Comparison of ENCODE assay signal across 8 mouse cellular contexts in genomic region chr10:78160369-78161095, GRCm38 (mm10). TPM values are rescaled to one million over a fixed set of nuclear protein-coding genes. Genes with fewer than 3 reads are reported as not detected.
DNase-seq lines count a peak whose midpoint lies in the region; ATAC-seq and TF ChIP-seq lines count a peak whose summit lies in the region.

No protein-coding gene starts in this region.

- peaks cover 7% of the 10 kb centered on the region for H3K4me1 ChIP-seq in intestine, embryonic 15.5 days (replicated peaks)
- H3K4me1 ChIP-seq in intestine, postnatal 0 days (replicated peaks; ENCODE audit: control insufficient read depth, insufficient read depth, low read length) = 0 out of 2 replicates have a peak, but pooled peaks cover 3% of the 10 kb centered on the region
- peaks cover 5% of the 10 kb centered on the region for H3K4me1 ChIP-seq in hindbrain, embryonic 14.5 days (replicated peaks; ENCODE audit: control insufficient read depth, insufficient read depth, low read length)
- H3K4me1 ChIP-seq in neural tube, embryonic 15.5 days = peaks cover 13% of the 10 kb centered on the region

- TF ChIP-seq CTCF in intestine, postnatal 0 days (IDR thresholded peaks at IDR 0.05; ENCODE audit: low read depth) = no peak

- 86% methylated on average over 16 of the region's 16 CpGs for WGBS in intestine, embryonic 15.5 days
- 89% methylated on average over 16 of the region's 16 CpGs for WGBS in intestine, postnatal 0 days
- 88% methylated on average over 16 of the region's 16 CpGs for WGBS in hindbrain, embryonic 14.5 days
- WGBS in neural tube, embryonic 15.5 days = 90% methylated on average over 16 of the region's 16 CpGs

- H3K27ac ChIP-seq in intestine, embryonic 15.5 days = no peak overlapping the region
- H3K27ac ChIP-seq in intestine, postnatal 0 days (ENCODE audit: low read depth, low read length) = no peak overlapping the region
- no peak overlapping the region for H3K27ac ChIP-seq in hindbrain, embryonic 14.5 days
- no peak overlapping the region for H3K27ac ChIP-seq in neural tube, embryonic 15.5 days (replicated peaks)

- no peak overlapping the region for H3K4me2 ChIP-seq in intestine, embryonic 15.5 days (replicated peaks)
- H3K4me2 ChIP-seq in intestine, postnatal 0 days (replicated peaks; ENCODE audit: low read depth) = no peak overlapping the region
- no peak overlapping the region for H3K4me2 ChIP-seq in hindbrain, embryonic 14.5 days (replicated peaks)
- no peak overlapping the region for H3K4me2 ChIP-seq in neural tube, embryonic 15.5 days

- H3K27me3 ChIP-seq in intestine, embryonic 15.5 days (replicated peaks) = no peaks in the 10 kb centered on the region
- H3K27me3 ChIP-seq in intestine, postnatal 0 days (replicated peaks; ENCODE audit: control insufficient read depth, insufficient read depth, low read length) = no peaks in the 10 kb centered on the region
- H3K27me3 ChIP-seq in hindbrain, embryonic 14.5 days (ENCODE audit: control insufficient read depth, insufficient read depth, low read length) = no peaks in the 10 kb centered on the region
- H3K27me3 ChIP-seq in neural tube, embryonic 15.5 days (replicated peaks) = no peaks in the 10 kb centered on the region

- H3K9ac ChIP-seq in intestine, embryonic 15.5 days = no peak overlapping the region
- no peak overlapping the region for H3K9ac ChIP-seq in intestine, postnatal 0 days (ENCODE audit: low read depth, low read length)
- no peak overlapping the region for H3K9ac ChIP-seq in hindbrain, embryonic 14.5 days
- no peak overlapping the region for H3K9ac ChIP-seq in neural tube, embryonic 15.5 days (replicated peaks)

- 0 out of 2 replicates have a peak, but pooled peaks cover 14% of the 10 kb centered on the region for H3K36me3 ChIP-seq in intestine, embryonic 15.5 days
- H3K36me3 ChIP-seq in intestine, postnatal 0 days (ENCODE audit: control insufficient read depth, insufficient read depth) = peaks cover 46% of the 10 kb centered on the region
- H3K36me3 ChIP-seq in hindbrain, embryonic 14.5 days (replicated peaks; ENCODE audit: control insufficient read depth, insufficient read depth) = peaks cover 44% of the 10 kb centered on the region
- H3K36me3 ChIP-seq in neural tube, embryonic 15.5 days = peaks cover 39% of the 10 kb centered on the region

- ATAC-seq in intestine, embryonic 15.5 days = 0 out of 2 replicates have a peak, but pooled peaks have one; percentile 4
- no peak for ATAC-seq in intestine, postnatal 0 days
- 0 out of 2 replicates have a peak, but pooled peaks have one; percentile 8 for ATAC-seq in hindbrain, embryonic 14.5 days (ENCODE audit: low FRiP score)
- ATAC-seq in neural tube, embryonic 15.5 days (ENCODE audit: low FRiP score) = peak; percentile 13; the same call in 1 of the 2 replicates

- H3K9me3 ChIP-seq in intestine, embryonic 15.5 days = no peaks in the 10 kb centered on the region
- no peaks in the 10 kb centered on the region for H3K9me3 ChIP-seq in intestine, postnatal 0 days (ENCODE audit: control insufficient read depth)
- H3K9me3 ChIP-seq in hindbrain, embryonic 14.5 days (ENCODE audit: control insufficient read depth, low read length) = no peaks in the 10 kb centered on the region
- no peaks in the 10 kb centered on the region for H3K9me3 ChIP-seq in neural tube, embryonic 15.5 days (replicated peaks)

- peak; percentile 74 for DNase-seq in T-cell, adult 2 months (ENCODE audit: low spot score)
- DNase-seq in hindbrain, embryonic 14.5 days (ENCODE audit: low spot score) = no peak
- no peak for DNase-seq in urinary bladder, adult 18-20 months (ENCODE audit: low spot score in 2 of 2)
- DNase-seq in cerebellum, adult 11 months = no peak
- no peak for DNase-seq in cerebellum, postnatal 4 days (ENCODE audit: low spot score in 2 of 2)

- H3K4me3 ChIP-seq in intestine, embryonic 15.5 days (replicated peaks) = no peak overlapping the region
- H3K4me3 ChIP-seq in intestine, postnatal 0 days (ENCODE audit: low read depth, low read length) = no peak overlapping the region
- no peak overlapping the region for H3K4me3 ChIP-seq in hindbrain, embryonic 14.5 days (replicated peaks; ENCODE audit: low read length)
- no peak overlapping the region for H3K4me3 ChIP-seq in neural tube, embryonic 15.5 days (replicated peaks)

RNA-seq across cellular contexts. Expression of gene D10Jhu81e, which starts 9.1 kb away (rescaled TPM):
- 34.9 and 37.2 TPM in 2 replicates for polyA plus RNA-seq in intestine, embryonic 15.5 days (2015; fragmentation: Nextera tagmentation; extraction: Ambion mirVana)
- 21.9 and 23.9 TPM in 2 replicates for polyA plus RNA-seq in intestine, postnatal 0 days (2015; fragmentation: Nextera tagmentation; extraction: Ambion mirVana)
- polyA plus RNA-seq in hindbrain, embryonic 14.5 days (2014; fragmentation: Nextera tagmentation; extraction: Ambion mirVana) = 17.3 and 22.0 TPM in 2 replicates
- 31.2 and 34.5 TPM in 2 replicates for polyA plus RNA-seq in neural tube, embryonic 15.5 days (2015; fragmentation: Nextera tagmentation; extraction: Ambion mirVana)

RNA-seq across cellular contexts. Expression of gene Pwp2, which starts 24.4 kb away (rescaled TPM):
- polyA plus RNA-seq in intestine, embryonic 15.5 days (2015; fragmentation: Nextera tagmentation; extraction: Ambion mirVana) = 17.5 and 17.7 TPM in 2 replicates
- polyA plus RNA-seq in intestine, postnatal 0 days (2015; fragmentation: Nextera tagmentation; extraction: Ambion mirVana) = 4.2 TPM in 2 replicates
- polyA plus RNA-seq in hindbrain, embryonic 14.5 days (2014; fragmentation: Nextera tagmentation; extraction: Ambion mirVana) = 13.5 and 15.8 TPM in 2 replicates
- polyA plus RNA-seq in neural tube, embryonic 15.5 days (2015; fragmentation: Nextera tagmentation; extraction: Ambion mirVana) = 14.8 and 19.0 TPM in 2 replicates
